Mouse (Mus musculus) layer of hippocampus, postnatal 14 days (tissue): ENCODE measurements at regions not wholly inside any gene's neighbourhood (a gene's known extent, or its start where the extent isn't known, plus 50 kb on each side); places are given as distances from the start of the nearest gene placed in this dataset.

Source experiments
- DNase-seq, 2 experiments: peaks; one replicate each; pipeline ENCODE4 v3.0.0; 2021 to 2022; ENCODE audit warnings: low spot score in 2 of 2, mixed read lengths in 1 of 2

DNA sequence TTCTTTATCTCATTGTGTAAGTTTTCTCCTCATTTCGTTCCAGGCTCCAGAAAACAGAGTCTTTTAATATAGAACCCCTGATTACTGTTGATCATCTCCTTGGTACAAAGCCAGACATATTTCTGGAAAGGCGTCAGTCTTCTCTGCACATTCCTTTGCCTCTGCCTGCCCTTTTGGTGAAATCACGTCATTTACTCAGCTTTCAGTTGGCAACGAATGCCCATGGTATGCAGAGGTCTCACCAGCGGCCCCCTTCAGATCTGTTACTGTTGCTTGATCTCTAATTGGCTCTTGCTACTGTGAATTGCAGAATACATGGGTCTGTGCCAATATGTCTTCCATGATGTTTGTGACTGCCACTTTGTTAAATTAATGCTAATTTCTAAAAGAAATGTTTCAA lies 412.0 kb upstream of the Pitx2 start:
- no peak for DNase-seq

DNA sequence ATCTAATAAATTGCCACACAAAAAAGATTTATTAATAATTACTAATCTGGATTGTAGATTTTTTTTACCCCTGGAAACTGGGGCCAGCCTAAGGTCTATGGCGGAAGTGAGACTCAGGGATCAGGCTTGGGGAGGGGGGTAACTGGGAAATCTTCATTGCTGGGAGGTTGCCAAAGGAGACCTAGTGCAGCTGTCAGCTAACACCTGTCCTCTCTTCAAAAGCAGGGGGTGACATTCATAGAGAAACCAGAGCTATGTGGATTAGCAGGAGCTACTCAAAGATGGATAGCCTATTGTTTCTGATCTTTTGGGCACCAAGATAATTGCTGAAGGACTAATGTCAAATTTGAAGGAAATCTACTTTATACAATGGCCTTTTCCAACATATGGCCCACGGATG lies 403.7 kb upstream of the Pitx2 start:
- DNase-seq = no peak

DNA sequence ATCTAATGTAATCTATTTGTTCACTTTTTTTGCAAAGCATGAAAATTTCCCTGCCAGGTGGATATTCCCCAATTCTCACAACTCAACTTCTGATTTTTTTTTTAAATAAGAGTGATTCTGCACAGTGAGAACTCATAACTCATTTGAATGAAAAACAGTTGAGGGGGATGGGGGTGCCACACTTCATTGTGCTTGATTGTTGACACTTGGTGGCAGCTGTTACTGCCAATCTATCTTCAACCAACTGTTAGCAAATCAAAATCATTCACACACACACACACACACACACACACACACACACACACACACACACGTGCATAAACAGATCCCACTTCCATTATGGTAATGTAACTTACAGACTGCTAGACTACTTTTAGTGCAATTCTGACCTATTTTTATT lies 401.8 kb upstream of the Pitx2 start:
- DNase-seq = peak in 1 of 2 experiments; percentile 16

DNA sequence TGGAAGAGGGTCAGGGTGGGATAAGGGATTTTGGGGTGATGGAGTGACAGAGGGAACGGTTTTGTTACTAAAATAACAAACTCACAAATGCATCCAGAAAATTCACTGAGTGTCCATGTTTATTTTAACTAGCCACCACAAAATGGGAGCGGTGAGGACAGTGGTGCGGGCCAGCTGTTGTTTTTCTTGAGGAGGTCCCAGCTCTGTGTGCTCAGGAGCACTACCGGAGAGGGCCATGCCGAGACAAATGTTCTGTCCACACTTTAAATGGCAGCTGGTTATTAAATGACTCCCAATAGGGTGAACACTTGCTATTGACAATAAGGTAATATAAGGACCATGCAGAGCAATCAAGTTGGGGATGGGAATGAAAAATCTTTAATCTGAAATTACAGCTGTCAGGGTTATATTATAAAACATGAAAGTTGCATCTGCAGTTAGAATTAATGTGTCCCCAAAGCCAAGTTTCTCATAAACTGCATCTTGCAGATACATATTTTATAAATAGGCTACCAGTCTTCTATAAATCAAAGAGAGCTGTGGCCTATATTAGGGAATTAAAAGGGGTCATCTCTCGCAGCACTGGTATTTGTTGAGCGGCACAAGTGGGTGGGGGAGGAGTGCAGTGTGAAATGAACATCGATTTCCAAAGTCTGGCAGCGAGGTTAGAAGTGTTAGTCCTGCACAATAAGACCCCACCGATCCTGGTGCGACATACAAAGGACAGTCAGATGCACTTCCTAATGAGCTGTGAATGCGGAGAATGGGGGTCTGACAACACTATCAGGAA lies 370.1 kb upstream of the Pitx2 start:
- no peak for DNase-seq

DNA sequence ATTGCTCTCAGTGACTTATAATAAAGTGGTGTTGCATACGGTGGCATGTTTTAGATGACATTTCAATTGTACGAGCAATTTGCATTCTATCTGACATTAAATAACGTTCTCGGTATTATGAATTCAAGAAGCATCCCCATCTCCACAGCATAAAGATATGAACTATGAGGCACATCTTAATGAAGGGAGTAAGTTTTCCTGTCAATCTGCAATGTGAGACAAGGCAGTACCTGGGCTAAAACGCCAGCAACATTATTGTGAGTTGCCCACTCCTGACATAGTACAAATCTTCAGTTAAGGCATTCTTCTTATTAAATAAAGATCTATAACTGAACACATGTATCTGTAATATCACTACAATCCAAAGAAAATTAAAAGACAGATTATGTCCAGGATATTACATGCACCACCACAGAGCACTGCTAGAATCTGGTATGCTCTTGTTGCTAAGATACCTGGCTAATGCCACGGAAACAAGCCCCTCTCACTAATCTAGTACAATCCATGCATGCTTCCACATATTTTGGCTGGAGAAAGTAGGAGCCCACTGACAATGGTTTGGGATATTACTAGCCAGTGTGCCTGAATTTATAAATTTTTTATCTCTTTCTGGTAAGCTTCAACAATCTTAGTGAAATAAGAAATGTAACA lies 349.2 kb upstream of the Pitx2 start:
- DNase-seq = peak in 1 of 2 experiments; percentile 5

DNA sequence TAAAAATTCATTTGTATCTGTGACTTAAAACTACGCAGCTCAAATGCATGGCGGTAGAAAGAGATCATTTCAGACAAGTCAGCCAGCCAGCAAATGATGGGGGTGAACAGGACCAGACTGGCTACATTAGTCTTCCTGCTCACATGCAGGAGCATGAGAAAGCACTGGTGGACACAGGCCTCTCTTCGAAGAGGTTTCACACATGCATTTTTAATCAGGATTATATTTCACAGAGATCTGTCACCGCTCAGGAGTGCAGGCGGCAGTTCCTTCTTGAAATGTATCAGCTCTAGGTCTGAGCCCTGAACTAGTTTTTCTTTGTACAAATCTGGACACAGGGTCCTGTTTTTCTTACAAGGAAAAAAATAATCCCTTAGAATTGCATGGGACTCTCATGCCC lies 343.2 kb upstream of the Pitx2 start:
- DNase-seq = no peak

DNA sequence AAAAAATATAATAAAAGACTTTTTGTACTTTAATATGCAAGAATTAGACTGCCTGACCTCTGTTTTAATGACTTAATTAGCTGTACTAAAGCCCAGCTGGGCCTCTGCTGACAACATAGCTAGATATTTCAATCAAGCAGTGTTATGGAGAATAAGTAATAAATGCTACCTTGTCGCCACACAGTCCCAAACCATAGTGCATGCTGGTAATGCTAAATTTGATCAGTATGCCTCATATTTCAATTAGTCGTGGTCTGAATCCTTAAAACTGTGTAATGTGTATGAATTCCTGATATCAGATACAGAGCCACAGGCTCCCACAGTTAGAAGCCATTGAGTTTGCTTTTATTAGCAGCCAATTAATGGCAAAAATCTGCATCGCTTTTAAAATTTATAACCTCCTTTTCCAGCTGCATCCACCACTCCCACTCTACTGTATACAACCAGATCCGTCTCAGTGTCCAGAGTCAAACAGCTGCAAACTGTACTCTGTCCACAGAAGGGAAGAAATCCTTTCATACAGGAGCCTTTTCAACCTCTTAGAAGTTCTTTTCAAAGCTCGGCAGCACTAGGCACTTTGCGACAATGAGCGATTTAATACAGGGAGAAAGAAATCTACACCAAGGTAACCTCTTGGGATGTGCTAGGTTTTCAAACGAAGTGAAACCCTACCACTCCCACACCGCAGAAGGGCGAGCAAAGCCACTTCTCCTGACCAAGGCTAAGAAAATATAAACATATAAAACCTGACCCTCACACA lies 317.8 kb upstream of the Pitx2 start:
- no peak for DNase-seq

DNA sequence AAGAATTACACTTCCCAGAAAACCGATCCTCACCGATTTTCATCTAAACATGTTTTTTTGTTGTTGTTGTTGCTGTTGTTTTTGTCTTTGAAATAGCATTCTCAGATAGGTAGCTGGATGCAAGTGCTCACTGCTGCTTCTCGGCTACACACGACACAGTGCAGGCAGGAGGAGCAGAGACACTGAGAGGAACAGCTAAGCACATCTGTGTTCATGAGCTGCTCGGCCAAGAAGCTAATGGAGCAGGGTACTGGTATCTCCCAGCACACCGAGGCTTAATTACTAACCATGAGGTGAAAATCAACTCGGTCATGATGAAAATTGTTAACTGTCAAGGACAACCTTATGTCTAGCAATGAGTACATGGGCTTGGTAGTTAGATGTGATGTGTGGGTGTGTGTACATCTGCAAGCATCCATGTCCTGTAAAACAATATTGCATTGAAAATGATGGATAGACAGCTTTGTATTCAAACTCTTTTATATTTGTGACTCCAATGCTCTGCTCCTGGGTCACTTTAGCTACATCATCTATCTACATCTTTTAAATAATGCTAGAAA lies 316.0 kb upstream of the Pitx2 start:
- no peak for DNase-seq

DNA sequence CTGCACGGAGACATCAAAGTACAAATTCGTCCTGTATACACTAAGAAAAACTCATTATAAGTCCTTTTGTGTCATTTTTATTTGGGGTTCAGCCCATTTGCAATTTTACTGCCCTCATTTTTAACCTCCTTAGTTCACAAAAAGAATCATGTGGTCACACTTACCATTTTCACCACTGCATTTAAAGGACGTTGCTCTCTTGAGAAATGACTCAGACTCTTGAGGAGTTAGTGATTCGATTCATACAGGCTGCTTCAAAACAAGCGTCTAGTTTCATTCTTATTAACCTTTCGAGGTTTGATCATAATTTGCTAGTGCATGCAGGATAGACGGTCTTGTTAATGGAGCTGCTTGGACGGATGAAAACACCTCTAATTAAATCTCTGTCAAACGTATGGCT lies 313.0 kb upstream of the Pitx2 start:
- no peak for DNase-seq

DNA sequence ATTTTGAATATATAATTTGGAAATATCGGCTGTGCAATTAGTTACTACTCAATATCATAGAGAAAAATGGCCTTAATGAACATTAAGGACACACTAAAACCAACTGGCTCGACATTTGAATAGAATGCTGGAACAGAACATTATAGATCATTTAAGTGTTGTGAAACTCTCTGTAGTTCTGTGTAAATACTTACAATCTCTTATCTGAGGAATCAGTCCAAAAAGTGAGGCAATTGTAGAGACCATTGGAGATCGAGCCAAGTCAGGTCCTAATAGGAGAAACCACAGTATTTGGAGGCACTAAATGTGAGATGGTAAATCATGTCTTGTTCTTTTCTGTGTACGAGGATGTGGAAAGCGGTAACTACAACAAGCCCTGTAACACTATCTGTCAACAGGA lies 308.6 kb upstream of the Pitx2 start:
- DNase-seq = no peak

DNA sequence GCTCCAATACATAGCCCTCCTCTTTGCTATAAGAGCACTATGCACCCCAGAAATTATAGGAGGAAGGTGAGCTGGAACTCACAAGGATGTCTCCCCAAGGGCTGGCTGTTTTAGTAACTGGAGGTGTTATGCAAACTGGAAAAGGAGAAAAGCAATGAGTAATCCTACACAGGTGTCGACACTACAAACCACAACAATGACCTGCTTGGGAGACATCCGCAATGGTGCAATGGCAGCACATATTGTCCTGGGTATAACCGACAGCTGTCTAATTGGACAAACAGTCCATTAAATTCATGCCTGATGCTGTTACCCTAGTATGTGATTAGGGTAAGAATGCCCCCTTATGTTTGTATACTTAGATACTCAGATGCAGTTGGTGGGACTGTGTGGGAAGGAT lies 303.1 kb upstream of the Pitx2 start:
- no peak for DNase-seq

DNA sequence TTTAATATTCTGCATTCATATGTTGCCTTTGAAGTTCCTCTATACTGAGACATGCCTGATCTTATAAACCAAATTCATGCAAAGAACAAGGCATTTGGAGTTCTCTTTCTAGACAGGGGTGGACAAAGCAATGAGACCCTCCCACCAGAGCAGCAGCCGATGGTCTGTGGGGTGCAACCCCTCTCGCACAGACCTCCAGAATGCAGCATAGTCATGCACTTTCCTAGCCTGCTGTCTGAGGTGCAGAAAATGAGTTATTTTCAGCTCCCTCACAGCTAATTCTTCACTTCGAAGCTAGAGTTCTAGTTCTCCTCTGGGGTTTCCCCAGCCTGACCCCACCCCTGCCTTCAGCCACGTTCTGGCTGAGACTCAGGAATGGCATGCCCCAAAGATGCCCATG lies 288.6 kb upstream of the Pitx2 start:
- DNase-seq = no peak

DNA sequence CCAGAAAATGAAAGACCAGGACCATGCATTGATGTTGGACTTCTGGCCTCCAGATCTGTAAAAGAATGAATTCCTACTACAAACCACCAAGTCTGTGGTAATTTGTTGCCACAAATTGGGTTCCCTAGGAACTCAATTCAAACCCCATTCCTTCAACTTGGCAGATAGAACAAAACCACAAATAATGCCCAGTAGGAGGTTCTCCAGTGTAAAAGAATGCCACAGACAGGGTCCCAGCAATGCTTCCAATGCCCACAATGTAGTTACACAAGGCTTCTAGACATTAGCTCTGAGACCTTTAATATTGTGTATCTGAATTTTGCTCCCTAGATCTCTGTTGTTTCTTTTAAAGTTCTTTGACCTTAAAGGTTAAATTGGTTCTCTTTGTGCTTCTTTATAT lies 278.2 kb upstream of the Pitx2 start:
- no peak for DNase-seq

DNA sequence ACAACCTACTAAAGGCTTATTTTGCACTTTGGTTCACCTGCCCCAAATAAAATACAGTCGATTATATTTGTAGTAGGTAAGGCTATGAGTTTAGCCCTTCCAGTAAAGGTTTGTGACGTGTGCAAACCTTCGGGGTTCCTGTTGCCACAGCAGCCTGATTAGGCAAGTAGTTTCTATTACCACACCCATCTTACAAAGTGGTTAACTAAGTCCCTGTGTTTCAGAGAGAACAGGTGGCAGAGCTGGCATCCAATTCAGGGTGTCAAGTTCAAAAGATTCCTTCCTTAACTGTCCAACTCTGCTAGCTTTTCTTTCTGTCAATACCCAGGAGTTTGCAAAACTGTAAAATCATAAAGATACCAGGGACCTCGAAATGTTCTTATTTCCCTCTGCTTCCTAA lies 277.5 kb upstream of the Pitx2 start:
- DNase-seq = no peak

DNA sequence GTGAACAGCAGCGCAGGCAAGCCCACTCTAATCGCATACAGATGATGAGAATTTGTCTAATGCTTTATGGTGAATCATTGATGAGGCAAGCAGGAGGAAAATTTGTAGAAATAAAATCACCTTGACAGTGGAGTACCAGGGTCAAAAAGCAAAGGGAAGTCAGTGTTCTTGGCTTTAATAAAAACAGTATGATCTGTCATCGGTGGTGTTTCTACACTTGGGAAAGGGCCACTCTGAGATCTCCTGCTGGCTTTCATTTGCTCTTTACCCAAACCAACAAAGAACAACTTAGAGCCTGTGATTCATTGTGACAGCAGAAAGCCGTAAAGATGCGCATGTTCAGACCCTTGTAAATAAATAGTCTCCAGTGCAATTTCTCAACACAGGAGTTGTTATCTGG lies 261.1 kb upstream of the Pitx2 start:
- DNase-seq = no peak

DNA sequence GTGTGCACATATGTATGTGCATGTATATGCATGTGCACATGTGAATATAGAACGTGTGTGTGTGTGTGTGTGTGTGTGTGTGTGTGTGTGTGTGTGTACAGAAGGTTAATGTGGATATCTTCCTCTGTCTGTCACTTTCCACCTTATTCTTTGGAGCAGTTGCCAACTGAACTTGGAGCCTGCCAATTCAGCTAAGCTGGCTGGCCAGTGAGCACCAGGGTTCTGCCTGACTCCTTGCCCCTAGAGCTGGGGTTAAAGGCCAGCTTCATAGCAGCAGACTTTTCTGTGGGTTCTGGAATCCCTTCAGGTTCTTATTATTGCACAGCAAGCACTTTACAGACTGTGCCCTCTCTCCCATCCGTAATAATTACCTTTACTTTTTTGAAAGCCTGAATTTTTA lies 258.5 kb upstream of the Pitx2 start:
- no peak for DNase-seq

DNA sequence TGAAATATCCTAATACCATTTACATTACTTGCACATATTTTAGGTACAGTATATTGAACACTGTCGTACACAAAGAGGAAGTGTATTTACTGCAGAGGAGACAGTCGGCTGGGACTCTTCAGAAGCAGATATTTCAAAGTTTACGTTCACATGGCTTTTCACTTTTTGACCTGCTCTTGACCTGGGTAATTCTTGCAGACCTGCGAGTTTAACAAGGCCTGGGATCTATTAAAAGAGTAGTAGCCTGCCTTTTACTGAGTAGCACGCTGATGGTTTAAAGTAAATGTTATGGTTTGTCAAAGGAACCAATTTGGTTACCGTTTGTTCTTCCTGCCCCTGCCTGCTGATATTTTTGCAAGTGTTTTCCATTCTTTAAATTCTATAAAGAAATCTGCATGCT lies 255.0 kb upstream of the Pitx2 start:
- DNase-seq = no peak

DNA sequence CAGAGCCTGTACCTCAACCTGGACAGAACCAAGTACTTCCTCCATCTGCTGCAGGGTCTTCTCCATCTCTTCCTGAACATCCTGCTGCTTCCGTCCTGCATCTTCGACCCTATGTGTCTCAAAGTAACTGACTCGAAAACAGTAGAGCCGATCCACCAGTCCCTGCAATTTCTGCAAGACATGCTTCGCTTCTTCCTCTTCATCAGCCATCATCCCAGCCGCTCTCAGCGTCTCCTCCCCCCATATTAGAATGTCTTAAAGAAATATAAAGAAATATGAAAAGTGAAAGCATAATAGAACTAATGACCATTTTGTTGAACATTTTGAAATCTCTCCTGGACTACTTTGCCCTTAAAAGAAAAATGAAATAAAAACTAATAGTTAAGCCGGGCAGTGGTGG lies 244.8 kb upstream of the Pitx2 start:
- no peak for DNase-seq

DNA sequence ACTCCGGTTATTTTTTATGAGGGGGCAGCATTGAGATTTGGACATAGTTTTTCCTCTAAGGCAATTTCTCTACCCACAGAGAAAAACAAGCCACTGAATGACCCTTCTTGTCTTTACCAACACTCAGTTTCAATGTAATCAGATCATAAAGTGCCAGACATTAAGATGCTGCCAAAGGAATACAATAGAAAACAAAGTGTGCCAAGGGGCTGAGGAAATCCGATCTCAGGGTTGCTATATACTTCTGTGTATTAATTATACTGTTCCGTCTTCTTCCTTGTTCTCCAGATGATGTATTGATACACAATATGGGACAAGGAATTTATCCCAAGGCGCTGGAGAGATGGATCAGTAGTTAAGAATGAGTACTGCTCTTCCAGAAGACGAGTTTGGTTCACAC lies 222.9 kb upstream of the Pitx2 start:
- DNase-seq = no peak

DNA sequence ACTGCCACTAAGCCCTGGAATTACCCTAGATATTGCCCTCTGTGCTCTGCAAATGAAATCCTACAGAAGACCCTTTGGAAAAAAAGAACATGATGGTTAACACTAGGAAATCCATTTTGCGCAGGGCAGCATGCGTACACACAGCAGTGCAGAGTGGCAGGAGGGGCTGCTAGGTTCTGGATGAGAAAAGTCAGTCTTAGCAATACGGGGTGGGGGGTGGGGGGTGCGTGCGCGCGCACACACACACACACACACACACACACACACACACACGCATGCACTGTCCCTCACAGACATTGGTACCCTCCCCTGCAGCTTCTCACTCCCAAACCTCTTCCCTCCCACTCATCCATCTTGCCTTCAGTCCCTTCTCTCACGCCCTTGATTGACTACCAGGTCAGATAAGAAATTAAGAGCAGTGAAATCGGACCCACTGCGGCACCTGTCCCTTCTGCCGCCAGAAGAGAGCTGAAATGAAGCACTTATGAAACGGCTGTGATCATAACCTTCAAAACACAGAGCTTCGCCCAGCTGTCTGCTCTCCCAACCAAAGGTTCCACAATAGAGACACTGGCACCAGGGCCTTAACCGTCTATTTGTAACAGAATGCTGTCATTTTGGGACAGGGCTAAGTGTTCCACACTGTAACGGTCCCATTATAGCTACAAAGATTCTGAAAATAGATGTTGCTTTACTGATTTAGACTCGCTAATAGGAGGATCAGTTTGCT lies 209.3 kb upstream of the Pitx2 start:
- peak; percentile 4 to 6 for DNase-seq

DNA sequence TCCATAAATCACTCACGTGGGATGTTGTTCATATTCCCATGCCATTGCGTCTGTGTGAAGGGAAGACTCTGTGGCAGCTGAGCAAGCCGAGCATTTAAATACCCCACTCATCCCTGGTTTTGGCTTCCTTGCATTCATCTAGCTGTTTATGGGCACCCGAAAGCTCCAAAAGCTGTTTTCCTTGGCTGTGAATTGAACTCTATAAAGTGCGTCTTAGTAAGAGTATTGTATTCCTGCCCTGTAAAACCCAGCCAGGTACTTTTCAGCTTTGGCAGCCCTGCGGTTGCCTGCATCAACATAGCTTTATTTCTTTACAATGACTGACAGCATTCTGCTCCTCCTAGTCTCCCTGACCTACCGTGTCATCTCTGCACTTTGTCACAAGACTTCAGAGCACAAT lies 196.8 kb upstream of the Pitx2 start:
- no peak for DNase-seq
